Mouse (Mus musculus): ENCODE data around the gene Hcfc2. TPM values are rescaled to one million over a fixed set of nuclear protein-coding genes. Genes with fewer than 3 reads are reported as not detected.

Hcfc2 gene
- 18.8 and 19.2 TPM in 2 replicates for polyA plus RNA-seq (2015; fragmentation: Nextera tagmentation; extraction: Ambion mirVana)

- no peaks in the 10 kb centered on the region for H3K36me3 ChIP-seq (ENCODE audit: control insufficient read depth, insufficient read depth, low read length)
- 56% methylated on average over 5 of the region's 5 CpGs for WGBS
- no peak within 1 kb of the TSS for H3K4me3 ChIP-seq (ENCODE audit: low read depth, low read length)
- H3K4me2 ChIP-seq (replicated peaks; ENCODE audit: low read depth), result no peak within 1 kb of the TSS
- peaks cover 4% of the 10 kb centered on the region for H3K4me1 ChIP-seq (replicated peaks; ENCODE audit: control insufficient read depth, insufficient read depth)
- TF ChIP-seq EP300 (optimal IDR thresholded peaks at IDR 0.05) (no peak), CTCF (IDR thresholded peaks at IDR 0.05; ENCODE audit: low read depth) (no peak)
- no peaks in the 10 kb centered on the region for H3K27me3 ChIP-seq (ENCODE audit: control insufficient read depth, insufficient read depth, low read length)
- H3K9ac ChIP-seq (ENCODE audit: low read length), result no peak within 1 kb of the TSS
- no peak for ATAC-seq (ENCODE audit: low FRiP score, low TSS enrichment)
- H3K9me3 ChIP-seq (ENCODE audit: control insufficient read depth, low read length), result no peaks in the 10 kb centered on the region
- no peak within 1 kb of the TSS for H3K27ac ChIP-seq (replicated peaks)
- DNase-seq (ENCODE audit: low spot score), result no peak
Measured at GRCm38 (mm10) chr10:82695956-82696355, at the start of gene Hcfc2. Gene Hcfc2 (plus strand): TSS chr10:82696160.

- ATAC-seq (ENCODE audit: low FRiP score, low TSS enrichment) (no peak), DNase-seq (ENCODE audit: low spot score) (no peak)
- Histone ChIP-seq H3K9me3 (ENCODE audit: control insufficient read depth, low read length) (no peaks in the 10 kb centered on the region), H3K4me3 (ENCODE audit: low read depth, low read length) (no peak overlapping the region), H3K27me3 (ENCODE audit: control insufficient read depth, insufficient read depth, low read length) (no peaks in the 10 kb centered on the region), H3K4me1 (replicated peaks; ENCODE audit: control insufficient read depth, insufficient read depth) (no peaks in the 10 kb centered on the region), H3K9ac (ENCODE audit: low read length) (no peak overlapping the region), H3K27ac (replicated peaks) (no peak overlapping the region), H3K4me2 (replicated peaks; ENCODE audit: low read depth) (no peak overlapping the region), H3K36me3 (ENCODE audit: control insufficient read depth, insufficient read depth, low read length) (peaks cover 17% of the 10 kb centered on the region)
- WGBS, result 66% methylated on average over 17 of the region's 17 CpGs
- no peak for TF ChIP-seq CTCF (IDR thresholded peaks at IDR 0.05; ENCODE audit: low read depth)
- TF ChIP-seq EP300 (optimal IDR thresholded peaks at IDR 0.05), result no peak
Measured at GRCm38 (mm10) chr10:82647205-82647811, 48.7 kb upstream of the Hcfc2 start.

DNA sequence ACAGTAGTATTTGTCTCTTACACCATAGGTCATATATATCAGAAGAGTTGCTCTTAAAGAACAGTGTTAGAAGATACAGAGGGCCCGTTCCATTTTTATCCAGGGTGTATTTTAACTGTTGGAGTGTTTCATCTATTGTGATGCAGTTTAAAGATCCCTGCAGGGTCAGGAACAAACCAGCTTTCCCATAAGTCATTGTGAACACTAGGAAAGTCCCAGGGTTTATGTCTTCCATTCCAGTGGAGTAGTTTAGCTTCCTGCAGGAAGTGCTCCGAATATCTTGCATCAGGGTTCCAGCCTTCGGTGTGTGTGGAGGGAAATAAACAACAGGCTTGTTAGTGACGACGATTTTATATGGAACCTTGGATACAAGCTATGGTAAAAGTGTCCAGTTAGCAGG, 44.7 kb upstream of the Hcfc2 start:
- Histone ChIP-seq H3K4me1 (replicated peaks; ENCODE audit: control insufficient read depth, insufficient read depth) (no peaks in the 10 kb centered on the region), H3K9me3 (ENCODE audit: control insufficient read depth, low read length) (no peaks in the 10 kb centered on the region), H3K4me2 (replicated peaks; ENCODE audit: low read depth) (no peak overlapping the region), H3K27ac (replicated peaks) (no peak overlapping the region), H3K9ac (ENCODE audit: low read length) (no peak overlapping the region), H3K36me3 (ENCODE audit: control insufficient read depth, insufficient read depth, low read length) (peaks cover 7% of the 10 kb centered on the region), H3K4me3 (ENCODE audit: low read depth, low read length) (no peak overlapping the region), H3K27me3 (ENCODE audit: control insufficient read depth, insufficient read depth, low read length) (no peaks in the 10 kb centered on the region)
- DNase-seq (ENCODE audit: low spot score), result no peak
- TF ChIP-seq EP300 (optimal IDR thresholded peaks at IDR 0.05), result no peak
- TF ChIP-seq CTCF (IDR thresholded peaks at IDR 0.05; ENCODE audit: low read depth), result no peak
- no peak for ATAC-seq (ENCODE audit: low FRiP score, low TSS enrichment)
- WGBS, result 82% methylated on average over 5 of the region's 5 CpGs

DNA sequence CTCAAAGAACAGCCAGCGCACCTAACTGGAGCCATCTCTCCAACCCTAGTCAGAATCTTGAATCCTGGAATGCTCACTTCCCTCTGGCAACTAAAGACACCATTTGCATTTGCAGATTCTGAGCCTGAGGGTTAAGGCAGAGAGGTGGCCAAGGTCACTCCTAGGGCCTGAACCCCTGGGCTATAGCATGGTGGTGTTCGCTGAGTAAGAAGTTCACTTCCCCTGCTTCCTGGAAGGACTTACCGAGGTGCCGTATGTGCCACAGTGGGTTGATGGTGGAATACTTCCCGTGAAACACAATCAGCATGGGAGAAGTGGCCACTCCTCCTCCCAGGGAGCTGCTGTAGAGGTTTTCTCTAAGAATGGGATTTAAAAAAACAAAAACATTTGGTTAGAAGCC, 43.3 kb upstream of the Hcfc2 start:
- Histone ChIP-seq H3K27me3 (ENCODE audit: control insufficient read depth, insufficient read depth, low read length) (no peaks in the 10 kb centered on the region), H3K27ac (replicated peaks) (no peak overlapping the region), H3K9ac (ENCODE audit: low read length) (no peak overlapping the region), H3K9me3 (ENCODE audit: control insufficient read depth, low read length) (no peaks in the 10 kb centered on the region), H3K4me3 (ENCODE audit: low read depth, low read length) (no peak overlapping the region), H3K4me2 (replicated peaks; ENCODE audit: low read depth) (no peak overlapping the region), H3K4me1 (replicated peaks; ENCODE audit: control insufficient read depth, insufficient read depth) (no peaks in the 10 kb centered on the region), H3K36me3 (ENCODE audit: control insufficient read depth, insufficient read depth, low read length) (no peaks in the 10 kb centered on the region; the same call in none of the 2 replicates)
- no peak for TF ChIP-seq CTCF (IDR thresholded peaks at IDR 0.05; ENCODE audit: low read depth)
- no peak for TF ChIP-seq EP300 (optimal IDR thresholded peaks at IDR 0.05)
- DNase-seq (ENCODE audit: low spot score), result no peak
- ATAC-seq (ENCODE audit: low FRiP score, low TSS enrichment), result no peak
- 69% methylated on average over 5 of the region's 5 CpGs for WGBS

GRCm38 (mm10) chr10:82654581-82654980, 41.4 kb upstream of the Hcfc2 start:
- DNase-seq (ENCODE audit: low spot score) (no peak), ATAC-seq (ENCODE audit: low FRiP score, low TSS enrichment) (no peak)
- TF ChIP-seq CTCF (IDR thresholded peaks at IDR 0.05; ENCODE audit: low read depth), result no peak
- no peak for TF ChIP-seq EP300 (optimal IDR thresholded peaks at IDR 0.05)
- no peaks in the 10 kb centered on the region for H3K4me1 ChIP-seq (replicated peaks; ENCODE audit: control insufficient read depth, insufficient read depth)
- no peak overlapping the region for H3K4me2 ChIP-seq (replicated peaks; ENCODE audit: low read depth)
- H3K36me3 ChIP-seq (ENCODE audit: control insufficient read depth, insufficient read depth, low read length), result no peaks in the 10 kb centered on the region; the same call in 1 of the 2 replicates
- H3K4me3 ChIP-seq (ENCODE audit: low read depth, low read length), result no peak overlapping the region
- H3K9ac ChIP-seq (ENCODE audit: low read length), result no peak overlapping the region
- no peaks in the 10 kb centered on the region for H3K27me3 ChIP-seq (ENCODE audit: control insufficient read depth, insufficient read depth, low read length)
- H3K27ac ChIP-seq (replicated peaks), result no peak overlapping the region
- no peaks in the 10 kb centered on the region for H3K9me3 ChIP-seq (ENCODE audit: control insufficient read depth, low read length)
- WGBS, result 69% methylated on average over 3 of the region's 3 CpGs

GRCm38 (mm10) chr10:82661820-82662219, 34.1 kb upstream of the Hcfc2 start:
- Histone ChIP-seq H3K4me2 (replicated peaks; ENCODE audit: low read depth) (no peak overlapping the region), H3K9me3 (ENCODE audit: control insufficient read depth, low read length) (no peaks in the 10 kb centered on the region), H3K27me3 (ENCODE audit: control insufficient read depth, insufficient read depth, low read length) (no peaks in the 10 kb centered on the region), H3K4me3 (ENCODE audit: low read depth, low read length) (no peak overlapping the region), H3K36me3 (ENCODE audit: control insufficient read depth, insufficient read depth, low read length) (no peaks in the 10 kb centered on the region), H3K27ac (replicated peaks) (no peak overlapping the region), H3K4me1 (replicated peaks; ENCODE audit: control insufficient read depth, insufficient read depth) (no peaks in the 10 kb centered on the region), H3K9ac (ENCODE audit: low read length) (no peak overlapping the region)
- no peak for ATAC-seq (ENCODE audit: low FRiP score, low TSS enrichment)
- no peak for DNase-seq (ENCODE audit: low spot score)
- TF ChIP-seq CTCF (IDR thresholded peaks at IDR 0.05; ENCODE audit: low read depth), result no peak
- no peak for TF ChIP-seq EP300 (optimal IDR thresholded peaks at IDR 0.05)
- 81% methylated on average over 8 of the region's 8 CpGs for WGBS
